Mouse (Mus musculus) embryonic facial prominence, embryonic 11.5 days (tissue): Measurements from ENCODE around the gene Mfsd12. TPM values are rescaled to one million over a fixed set of nuclear protein-coding genes. Genes with fewer than 3 reads are reported as not detected.

ENCODE experiments used
- ATAC-seq: fragments of 200-750 bp; cut with Nextera tagmentation; replicated peaks from 2 replicates; pipeline ENCODE4 v1.8.0; 2017; ENCODE audit warnings: low read depth; ENCODE audit not compliant: insufficient number of reproducible peaks, low FRiP score, low TSS enrichment
- DNase-seq: peaks from one replicate; pipeline ENCODE4 v3.0.0-alpha.2; 2015; ENCODE audit warnings: low spot score
- H3K27ac ChIP-seq: fragments of 300-500 bp; sonication (generic); replicated peaks from 2 replicates; pipeline ENCODE4 v1.5.1; 2014; ENCODE audit warnings: mild to moderate bottlenecking, low read depth, low read length, control low read depth
- H3K27me3 ChIP-seq: fragments of 300-500 bp; sonication (generic); 2 replicates; pipeline ENCODE4 v1.6.1; 2014; ENCODE audit warnings: mild to moderate bottlenecking, low read length, moderate library complexity, mixed read lengths; ENCODE audit not compliant: control insufficient read depth, insufficient read depth
- H3K36me3 ChIP-seq: fragments of 300-500 bp; sonication (generic); replicated peaks from 2 replicates; pipeline ENCODE4 v1.6.1; 2014; ENCODE audit warnings: low read depth, mild to moderate bottlenecking, low read length, moderate library complexity, mixed read lengths; ENCODE audit not compliant: control insufficient read depth, insufficient read depth
- H3K4me1 ChIP-seq: fragments of 300-500 bp; sonication (generic); 2 replicates; pipeline ENCODE4 v1.6.1; 2014; ENCODE audit warnings: low read length, mixed read lengths; ENCODE audit not compliant: control insufficient read depth, insufficient read depth
- H3K4me2 ChIP-seq: fragments of 300-500 bp; sonication (generic); 2 replicates; pipeline ENCODE4 v1.6.1; 2014; ENCODE audit warnings: low read depth, mild to moderate bottlenecking, control low read depth, low read length, moderate library complexity
- H3K4me3 ChIP-seq: fragments of 300-500 bp; sonication (generic); 2 replicates; pipeline ENCODE4 v1.5.1; 2014; ENCODE audit warnings: low read depth, low read length, control low read depth
- H3K9ac ChIP-seq: fragments of 300-500 bp; sonication (generic); replicated peaks from 2 replicates; pipeline ENCODE4 v1.6.1; 2014; ENCODE audit warnings: mild to moderate bottlenecking, control low read depth, low read length
- H3K9me3 ChIP-seq: fragments of 300-500 bp; sonication (generic); replicated peaks from 2 replicates; pipeline ENCODE4 v1.6.1; 2016; ENCODE audit warnings: mild to moderate bottlenecking, low read length, inconsistent platforms, mixed read lengths; ENCODE audit not compliant: control insufficient read depth
- WGBS: fragments of 180-500 bp; shearing (Covaris S2); extraction: QIAGEN DNeasy Blood & Tissue Kit; methylation state at CpG from one replicate; pipeline ENCODE4 v1.1.7; 2014; 5-methylcytosine and 5-hydroxymethylcytosine counted together
- polyA plus RNA-seq: library from polyadenylated mRNA; unstranded; fragments of >200 nt; fragmentation: Nextera tagmentation; extraction: Ambion mirVana; gene quantifications from 2 replicates; pipeline ENCODE4 v1.2.1, GENCODE M21; 2014

Gene Mfsd12
- polyA plus RNA-seq, 1 experiment from 2014 or later, result 4.0 TPM

GRCm38 (mm10) chr10:81389801-81390677, 32.7 kb downstream of the Mfsd12 start:
- H3K4me3 ChIP-seq, result no peak overlapping the region
- H3K9me3 ChIP-seq, result no peaks in the 10 kb centered on the region
- no peak overlapping the region for H3K27ac ChIP-seq
- ATAC-seq (peak; percentile 20), DNase-seq (peak; percentile 59)
- peaks cover 7% of the 10 kb centered on the region for H3K36me3 ChIP-seq
- no peak overlapping the region for H3K4me2 ChIP-seq
- WGBS, result 62% methylated on average over 23 of the region's 23 CpGs
- H3K27me3 ChIP-seq, result no peaks in the 10 kb centered on the region
- no peak overlapping the region for H3K9ac ChIP-seq
- no peaks in the 10 kb centered on the region; the same call in 1 of the 2 replicates for H3K4me1 ChIP-seq

GRCm38 (mm10) chr10:81390678-81390965, 33.3 kb downstream of the Mfsd12 start:
- H3K27ac ChIP-seq, result no peak overlapping the region
- no peak overlapping the region for H3K4me3 ChIP-seq
- no peak for ATAC-seq
- DNase-seq, result no peak
- H3K4me2 ChIP-seq, result no peak overlapping the region
- no peaks in the 10 kb centered on the region for H3K9me3 ChIP-seq
- WGBS, result 88% methylated on average over 13 of the region's 13 CpGs
- H3K36me3 ChIP-seq, result peaks cover 7% of the 10 kb centered on the region
- H3K27me3 ChIP-seq, result no peaks in the 10 kb centered on the region
- no peaks in the 10 kb centered on the region; the same call in 1 of the 2 replicates for H3K4me1 ChIP-seq
- no peak overlapping the region for H3K9ac ChIP-seq

GRCm38 (mm10) chr10:81392270-81392669, 35.0 kb downstream of the Mfsd12 start:
- no peaks in the 10 kb centered on the region; the same call in 1 of the 2 replicates for H3K4me1 ChIP-seq
- H3K4me3 ChIP-seq, result no peak overlapping the region
- H3K4me2 ChIP-seq, result no peak overlapping the region
- no peak overlapping the region for H3K27ac ChIP-seq
- no peak for DNase-seq
- WGBS, result 80% methylated on average over 6 of the region's 6 CpGs
- no peak overlapping the region for H3K9ac ChIP-seq
- H3K27me3 ChIP-seq, result no peaks in the 10 kb centered on the region
- no peak for ATAC-seq
- no peaks in the 10 kb centered on the region for H3K9me3 ChIP-seq
- peaks cover 7% of the 10 kb centered on the region for H3K36me3 ChIP-seq

GRCm38 (mm10) chr10:81392781-81393185, 35.5 kb downstream of the Mfsd12 start, which contains the start of gene Smim24:
Gene Smim24, plus strand, starts transcription at chr10:81393051.
- Histone ChIP-seq H3K4me3 (peak within 1 kb of the TSS; percentile 2; the same call in 1 of the 2 replicates), H3K4me2 (peak within 1 kb of the TSS; percentile 24; the same call in 1 of the 2 replicates), H3K9ac (peak within 1 kb of the TSS; percentile 39), H3K27me3 (no peaks in the 10 kb centered on the region), H3K4me1 (no peaks in the 10 kb centered on the region; the same call in 1 of the 2 replicates), H3K36me3 (peaks cover 4% of the 10 kb centered on the region; the same call in 1 of the 2 replicates), H3K27ac (no peak within 1 kb of the TSS), H3K9me3 (no peaks in the 10 kb centered on the region)
- ATAC-seq, result no peak
- 66% methylated on average over 14 of the region's 14 CpGs for WGBS
- no peak for DNase-seq

- ATAC-seq, result no peak
- WGBS, result 6% methylated on average over 19 of the region's 19 CpGs
These were observed 36.3 kb downstream of the Mfsd12 start for GRCm38 (mm10) chr10:81393456-81394063.

GRCm38 (mm10) chr10:81395127-81395526, 37.8 kb downstream of the Mfsd12 start:
- Histone ChIP-seq H3K9ac (no peak overlapping the region), H3K9me3 (no peaks in the 10 kb centered on the region), H3K27me3 (no peaks in the 10 kb centered on the region), H3K27ac (no peak overlapping the region), H3K4me3 (no peak overlapping the region), H3K36me3 (no peaks in the 10 kb centered on the region), H3K4me1 (peaks cover under 1% of the 10 kb centered on the region), H3K4me2 (no peak overlapping the region)
- DNase-seq (peak; percentile 80), ATAC-seq (no peak)
- WGBS, result 19% methylated on average over 5 of the region's 5 CpGs

More at GRCm38 (mm10) chr10:81393456-81394063, 36.3 kb downstream of the Mfsd12 start:
- Histone ChIP-seq H3K27ac (no peak overlapping the region), H3K9me3 (no peaks in the 10 kb centered on the region), H3K4me2 (peak overlapping the region; percentile 24; the same call in 1 of the 2 replicates), H3K4me3 (peak overlapping the region; percentile 2; the same call in 1 of the 2 replicates), H3K9ac (peak overlapping the region; percentile 39), H3K27me3 (no peaks in the 10 kb centered on the region), H3K4me1 (no peaks in the 10 kb centered on the region; the same call in 1 of the 2 replicates), H3K36me3 (no peaks in the 10 kb centered on the region)
- DNase-seq, result peak; percentile 47

GRCm38 (mm10) chr10:81395865-81396264, 38.6 kb downstream of the Mfsd12 start:
- no peak overlapping the region for H3K9ac ChIP-seq
- DNase-seq, result no peak
- no peak overlapping the region for H3K27ac ChIP-seq
- H3K9me3 ChIP-seq, result no peaks in the 10 kb centered on the region
- no peak overlapping the region for H3K4me2 ChIP-seq
- WGBS, result 84% methylated on average over 4 of the region's 4 CpGs
- ATAC-seq, result no peak
- peaks cover 4% of the 10 kb centered on the region for H3K4me1 ChIP-seq
- no peaks in the 10 kb centered on the region for H3K27me3 ChIP-seq
- H3K4me3 ChIP-seq, result no peak overlapping the region
- H3K36me3 ChIP-seq, result no peaks in the 10 kb centered on the region

GRCm38 (mm10) chr10:81396749-81397148, 39.5 kb downstream of the Mfsd12 start:
- no peak overlapping the region for H3K4me3 ChIP-seq
- no peak overlapping the region for H3K4me2 ChIP-seq
- 62% methylated on average over 5 of the region's 5 CpGs for WGBS
- no peak for DNase-seq
- H3K36me3 ChIP-seq, result no peaks in the 10 kb centered on the region
- no peak for ATAC-seq
- no peak overlapping the region for H3K27ac ChIP-seq
- peaks cover 5% of the 10 kb centered on the region for H3K4me1 ChIP-seq
- H3K9ac ChIP-seq, result no peak overlapping the region
- H3K9me3 ChIP-seq, result no peaks in the 10 kb centered on the region
- no peaks in the 10 kb centered on the region for H3K27me3 ChIP-seq
